Mouse (Mus musculus): ENCODE measurements around the gene Map4k2. TPM values are rescaled to one million over a fixed set of nuclear protein-coding genes. Genes with fewer than 3 reads are reported as not detected.

Gene Map4k2
- total and polyA plus RNA-seq, 3 experiments = 55.5 to 119 (median 95.2) TPM

DNA sequence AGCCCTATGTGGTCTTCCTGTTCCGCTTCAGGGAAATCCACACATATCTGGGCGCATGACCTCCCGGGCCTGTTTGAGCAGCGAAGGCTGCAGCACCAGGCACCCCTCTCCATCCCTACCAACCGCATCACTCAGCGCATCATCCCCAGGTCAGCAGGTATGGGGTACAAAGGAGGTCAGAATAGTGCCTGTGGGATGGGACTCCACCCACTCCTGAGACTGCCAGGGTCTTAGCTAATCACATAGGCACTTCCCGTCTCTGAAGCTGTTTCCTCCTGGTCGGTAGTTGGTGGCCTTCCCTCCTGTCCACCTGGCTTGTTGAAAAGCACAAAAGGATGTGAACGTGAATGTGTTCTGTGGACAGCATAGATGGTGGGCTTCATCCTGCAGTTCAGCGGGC is 5.7 kb downstream of the Map4k2 start:
- peaks cover 21 to 91% of the 10 kb centered on the region in 2 experiments for H3K4me1 ChIP-seq (ENCODE audit: control insufficient read depth in 1 of 2, insufficient read depth in 2 of 2)
- H3K27ac ChIP-seq (ENCODE audit: insufficient read depth, low read depth) = no peak overlapping the region
- no peak for TF ChIP-seq CHD2 (IDR thresholded peaks at IDR 0.05; ENCODE audit: low read length)
- no peak for TF ChIP-seq MXI1 (IDR thresholded peaks at IDR 0.05; ENCODE audit: low read depth, low read length)
- no peak for TF ChIP-seq ZMIZ1 (IDR thresholded peaks at IDR 0.05; ENCODE audit: low read depth, low read length)
- no peak for TF ChIP-seq MAX (IDR thresholded peaks at IDR 0.05; ENCODE audit: low read length)
- no peak for TF ChIP-seq SMC3 (IDR thresholded peaks at IDR 0.05; ENCODE audit: low read depth, low read length)
- no peak for TF ChIP-seq MAZ (IDR thresholded peaks at IDR 0.05; ENCODE audit: low read depth, low read length)
- no peak for TF ChIP-seq E2F4 (IDR thresholded peaks at IDR 0.05; ENCODE audit: insufficient replicate concordance, low read depth, low read length)
- no peak for TF ChIP-seq RCOR1 (conservative IDR thresholded peaks at IDR 0.05; ENCODE audit: low read depth, low read length)
- no peak for TF ChIP-seq BHLHE40 (IDR thresholded peaks at IDR 0.05; ENCODE audit: low read depth, low read length)
- no peak for TF ChIP-seq KAT2A (IDR thresholded peaks at IDR 0.05; ENCODE audit: insufficient replicate concordance, low read length)
- TF ChIP-seq USF2 (conservative IDR thresholded peaks at IDR 0.05; ENCODE audit: low read depth, low read length) = no peak
- TF ChIP-seq TBP (conservative IDR thresholded peaks at IDR 0.05; ENCODE audit: low read depth, low read length) = no peak
- no peak for TF ChIP-seq PAX5 (IDR thresholded peaks at IDR 0.05; ENCODE audit: low read length)
- TF ChIP-seq POLR2A (IDR thresholded peaks at IDR 0.05; ENCODE audit: low read depth, low read length) = no peak
- TF ChIP-seq NRF1 (IDR thresholded peaks at IDR 0.05; ENCODE audit: low read depth, low read length) = no peak
- TF ChIP-seq IRF4 (IDR thresholded peaks at IDR 0.05; ENCODE audit: low read depth, low read length) = no peak
- no peak for TF ChIP-seq GABPA (IDR thresholded peaks at IDR 0.05; ENCODE audit: insufficient replicate concordance, low read depth, low read length)
- no peak for TF ChIP-seq POLR2AphosphoS2 (IDR thresholded peaks at IDR 0.05; ENCODE audit: low read depth, low read length)
- TF ChIP-seq CTCF (conservative IDR thresholded peaks at IDR 0.05 in 1 of 2, IDR thresholded peaks at IDR 0.05 in 1 of 2; ENCODE audit: low read depth in 2 of 2, low read length in 2 of 2) = no peak
- TF ChIP-seq ZNF384 (IDR thresholded peaks at IDR 0.05; ENCODE audit: low read depth, low read length) = no peak
- no peak overlapping the region for H3K4me3 ChIP-seq (replicated peaks in 1 of 3; ENCODE audit: low read depth in 2 of 3, low read length in 2 of 3, poor library complexity in 1 of 3)
- no peaks in the 10 kb centered on the region for H3K27me3 ChIP-seq (replicated peaks)
- H3K4me2 ChIP-seq (ENCODE audit: insufficient read depth, low read depth, poor library complexity, severe bottlenecking) = no peak overlapping the region
- H3K79me2 ChIP-seq (replicated peaks; ENCODE audit: control insufficient read depth, extremely low read depth, insufficient read depth, poor library complexity, severe bottlenecking) = peaks cover 7% of the 10 kb centered on the region; the same call in 1 of the 2 replicates
- DNase-seq (ENCODE audit: extremely low read depth) = no peak
- no peaks in the 10 kb centered on the region for H3K9me3 ChIP-seq (replicated peaks; ENCODE audit: low read length)
- dilution Hi-C loops (cut with MboI; ENCODE audit: extremely low pct_ligation_motif_present, extremely low pct_unique_long_range_greater_than_20kb, low sequenced_read_pairs) (no loop called here), in situ Hi-C loops (cut with MboI; ENCODE audit: low pct_ligation_motif_present, low pct_unique_long_range_greater_than_20kb, low sequenced_read_pairs) (no loop called here)
- H3K36me3 ChIP-seq (replicated peaks in 1 of 2; ENCODE audit: control insufficient read depth in 1 of 2, insufficient read depth in 1 of 2, low read length in 1 of 2) = peaks cover 82 to 94% of the 10 kb centered on the region in 2 experiments
- no peak overlapping the region for H3K9ac ChIP-seq (ENCODE audit: insufficient read depth, low read depth)

DNA sequence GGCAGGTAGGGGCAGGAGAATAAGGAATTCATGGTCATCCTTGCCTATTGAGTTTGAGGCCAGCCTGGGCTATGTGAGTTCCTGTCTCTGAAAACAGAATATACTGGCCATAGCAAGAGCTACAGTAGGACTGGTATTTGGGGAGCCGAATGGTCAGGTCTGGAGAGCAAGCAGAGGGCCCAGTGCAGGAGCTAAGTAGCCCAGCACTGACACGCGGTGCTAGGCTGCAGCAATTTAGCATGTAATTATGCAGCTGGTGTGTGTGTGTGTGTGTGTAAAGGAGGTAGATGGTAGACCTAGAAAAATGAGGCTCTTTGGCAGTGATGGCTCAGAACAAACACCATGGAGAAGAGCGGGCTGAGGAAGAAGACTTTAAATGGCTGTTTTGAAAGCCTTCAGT is 6.7 kb downstream of the Map4k2 start:
- Histone ChIP-seq H3K79me2 (replicated peaks; ENCODE audit: control insufficient read depth, extremely low read depth, insufficient read depth, poor library complexity, severe bottlenecking) (peaks cover 2% of the 10 kb centered on the region; the same call in 1 of the 2 replicates), H3K36me3 (replicated peaks in 1 of 2; ENCODE audit: control insufficient read depth in 1 of 2, insufficient read depth in 1 of 2, low read length in 1 of 2) (peaks cover 89 to 96% of the 10 kb centered on the region in 2 experiments), H3K9me3 (replicated peaks; ENCODE audit: low read length) (no peaks in the 10 kb centered on the region), H3K4me1 (ENCODE audit: control insufficient read depth in 1 of 2, insufficient read depth in 2 of 2) (peaks cover 20 to 98% of the 10 kb centered on the region in 2 experiments), H3K27me3 (replicated peaks) (no peaks in the 10 kb centered on the region), H3K27ac (ENCODE audit: insufficient read depth, low read depth) (no peak overlapping the region), H3K4me3 (replicated peaks in 1 of 3; ENCODE audit: low read depth in 2 of 3, low read length in 2 of 3, poor library complexity in 1 of 3) (no peak overlapping the region), H3K9ac (ENCODE audit: insufficient read depth, low read depth) (no peak overlapping the region), H3K4me2 (ENCODE audit: insufficient read depth, low read depth, poor library complexity, severe bottlenecking) (no peak overlapping the region)
- in situ Hi-C loops (cut with MboI; ENCODE audit: low pct_ligation_motif_present, low pct_unique_long_range_greater_than_20kb, low sequenced_read_pairs) (no loop called here), dilution Hi-C loops (cut with MboI; ENCODE audit: extremely low pct_ligation_motif_present, extremely low pct_unique_long_range_greater_than_20kb, low sequenced_read_pairs) (no loop called here)
- TF ChIP-seq USF2 (conservative IDR thresholded peaks at IDR 0.05; ENCODE audit: low read depth, low read length) (no peak), NELFE (IDR thresholded peaks at IDR 0.05; ENCODE audit: low read depth, low read length) (no peak), CHD1 (IDR thresholded peaks at IDR 0.05; ENCODE audit: low read depth, low read length) (no peak), ZKSCAN1 (IDR thresholded peaks at IDR 0.05; ENCODE audit: borderline replicate concordance, low read depth, low read length) (no peak), E2F4 (IDR thresholded peaks at IDR 0.05; ENCODE audit: insufficient replicate concordance, low read depth, low read length) (no peak), RAD21 (IDR thresholded peaks at IDR 0.05; ENCODE audit: low read depth, low read length) (no peak), NRF1 (IDR thresholded peaks at IDR 0.05; ENCODE audit: low read depth, low read length) (no peak), MAX (IDR thresholded peaks at IDR 0.05; ENCODE audit: low read length) (no peak), GABPA (IDR thresholded peaks at IDR 0.05; ENCODE audit: insufficient replicate concordance, low read depth, low read length) (no peak), ZNF384 (IDR thresholded peaks at IDR 0.05; ENCODE audit: low read depth, low read length) (no peak), ETS1 (conservative IDR thresholded peaks at IDR 0.05; ENCODE audit: low read depth, low read length) (no peak), RCOR1 (conservative IDR thresholded peaks at IDR 0.05; ENCODE audit: low read depth, low read length) (no peak), ZC3H11A (IDR thresholded peaks at IDR 0.05; ENCODE audit: low read depth, low read length) (no peak), KAT2A (IDR thresholded peaks at IDR 0.05; ENCODE audit: insufficient replicate concordance, low read length) (no peak), MEF2A (IDR thresholded peaks at IDR 0.05; ENCODE audit: borderline replicate concordance, low read depth, low read length) (no peak)
- no peak for DNase-seq (ENCODE audit: extremely low read depth)
